Mouse (Mus musculus) layer of hippocampus, postnatal 10 days (tissue): ENCODE data around the gene Olfr802. TPM values are rescaled to one million over a fixed set of nuclear protein-coding genes. Genes with fewer than 3 reads are reported as not detected.

Source experiments
- DNase-seq, 2 experiments: peaks; one replicate each; pipeline ENCODE4 v3.0.0; 2021; ENCODE audit warnings: low spot score in 2 of 2
- long read RNA-seq: library from polyadenylated mRNA; stranded (forward); transcript quantifications from one replicate; pipeline ENCODE4 v2.0.0, GENCODE M21; 2023
- microRNA-seq, 2 experiments: library from miRNA; unstranded; fragments of <30 nt; microRNA quantifications; one replicate each; pipeline ENCODE4 v1.2.0; 2021
- total RNA-seq, 2 experiments: library from RNA; stranded (reverse); gene quantifications; 2 replicates each; pipeline ENCODE4 v1.2.3; 2021

Olfr802 gene
- total RNA-seq, result under 1 TPM; 0.09 TPM
- long read RNA-seq, result 0 reads

GRCm38 (mm10) chr10:129688069-129688468 lies at the start of gene Olfr802:
Gene Olfr802, minus strand, starts transcription at chr10:129688169.
- DNase-seq, result no peak

- no peak for DNase-seq
Observed at GRCm38 (mm10) chr10:129729275-129729674, 41.3 kb upstream of the Olfr802 start, which contains the start of gene Olfr805. Gene Olfr805, minus strand, starts transcription at chr10:129729375.

DNA sequence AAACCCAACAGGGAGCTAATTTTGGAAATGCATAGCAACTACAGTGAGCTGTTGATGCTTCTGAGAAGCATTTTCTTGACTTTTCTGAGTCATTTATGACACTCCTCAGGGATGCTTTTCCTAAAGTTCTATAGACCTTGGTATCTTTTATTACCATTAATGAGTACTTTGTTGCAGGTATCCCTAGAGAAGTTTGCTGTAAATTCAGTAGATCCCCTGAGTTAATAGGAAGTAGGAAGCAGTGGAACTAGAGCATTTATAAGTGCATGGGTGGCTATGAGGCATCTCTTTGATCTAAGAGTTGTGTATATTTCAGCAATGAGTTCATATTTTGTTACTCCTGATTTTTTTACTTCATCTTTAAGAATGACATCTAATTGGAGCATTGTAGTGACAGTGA lies 14.9 kb upstream of the Olfr802 start, which contains the start of gene Olfr804:
Gene Olfr804, plus strand, starts transcription at position 301 of the 400 bp plus-strand sequence.
- DNase-seq, result no peak

DNA sequence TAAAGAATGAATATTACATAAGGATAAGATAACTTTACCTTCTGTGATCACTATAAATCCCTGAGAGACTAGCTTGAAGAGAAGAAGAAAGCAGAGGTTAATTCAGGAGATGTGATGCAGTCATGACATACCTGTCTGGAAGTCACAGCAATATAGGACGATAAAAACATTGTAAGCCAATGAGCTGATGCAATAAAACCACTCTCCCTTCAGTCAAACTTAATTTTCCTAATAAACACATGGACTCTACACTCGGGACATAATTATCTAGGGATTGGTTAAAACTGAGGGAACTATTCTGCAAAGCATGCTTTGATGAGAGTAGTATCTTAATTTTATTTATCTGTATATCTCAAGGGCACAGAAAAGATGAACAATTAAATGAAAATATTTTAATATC lies 6.2 kb upstream of the Olfr802 start, which contains the start of gene Olfr803:
Gene Olfr803, minus strand, starts transcription at position 101 of the 400 bp plus-strand sequence.
- no peak for DNase-seq

DNA sequence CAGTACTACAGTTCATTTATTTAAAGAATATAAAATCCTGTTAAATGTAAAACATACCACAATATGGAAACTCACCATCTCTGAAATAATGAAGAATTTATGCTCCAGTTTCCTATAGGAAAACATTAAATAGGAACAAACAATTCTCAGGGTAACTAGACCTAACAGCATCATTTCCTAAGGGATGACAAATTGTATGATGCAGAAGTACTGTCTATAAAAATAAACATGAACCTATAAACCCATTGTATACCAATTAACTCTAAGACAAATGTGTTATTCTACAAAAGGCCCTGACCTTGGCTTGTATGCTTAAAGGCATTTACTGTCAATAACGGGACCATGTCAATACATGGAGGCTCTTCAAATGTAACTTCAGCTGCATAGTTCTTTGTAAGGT lies 14.2 kb downstream of the Olfr802 start, which contains the start of gene Olfr801:
Gene Olfr801, minus strand, starts transcription at position 101 of the 400 bp plus-strand sequence.
- DNase-seq, result no peak

DNA sequence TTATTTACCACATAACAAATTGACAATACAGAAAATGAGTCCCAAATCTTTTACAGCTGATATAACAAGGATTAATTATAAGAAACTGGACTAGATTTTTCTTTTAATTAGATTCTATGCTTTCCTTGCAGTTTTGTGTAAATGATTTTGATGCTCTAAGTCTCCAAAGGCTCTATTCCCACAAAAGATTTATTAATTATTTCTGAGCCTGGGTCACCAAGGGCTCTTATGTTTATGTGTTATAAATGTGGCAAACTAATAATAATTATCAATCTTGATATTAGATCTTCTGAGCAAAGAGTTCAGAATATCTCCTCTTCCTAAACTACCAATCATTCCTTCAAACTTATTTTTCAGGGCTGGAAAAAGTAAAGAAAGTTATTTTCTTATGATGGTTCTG lies 30.6 kb downstream of the Olfr802 start, which contains the start of gene Olfr800:
Gene Olfr800, plus strand, starts transcription at position 301 of the 400 bp plus-strand sequence.
- DNase-seq, result no peak

DNA sequence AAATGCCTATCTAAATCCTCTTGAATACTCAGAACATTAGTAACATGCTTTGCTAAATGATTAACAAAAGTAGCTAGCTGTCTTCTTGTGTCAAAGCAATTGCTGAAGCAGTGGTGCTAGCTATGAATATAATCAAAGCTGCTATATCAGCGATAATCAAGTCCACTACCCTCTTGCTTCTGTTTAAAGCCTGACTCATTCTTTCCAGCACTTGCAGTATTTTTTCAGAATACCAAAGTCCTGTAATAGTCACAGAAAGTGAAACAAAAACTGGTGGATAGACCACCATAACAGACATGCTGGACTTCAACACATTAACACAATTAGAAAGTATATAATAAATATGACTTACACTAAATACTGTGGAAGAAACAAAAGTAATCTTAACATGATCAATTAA lies 36.2 kb downstream of the Olfr802 start:
- DNase-seq, result no peak

GRCm38 (mm10) chr10:129637184-129637583 lies 50.8 kb downstream of the Olfr802 start, which contains the start of gene Olfr799:
Gene Olfr799, plus strand, starts transcription at chr10:129637484.
- no peak for DNase-seq

GRCm38 (mm10) chr10:129627834-129628233 lies 60.1 kb downstream of the Olfr802 start, which contains the start of gene Olfr798:
Gene Olfr798, minus strand, starts transcription at chr10:129627934.
- DNase-seq, result no peak

Small RNA genes lying within 50 kb of the gene (microRNA-seq; reads per million reads assigned to microRNA genes)
- gene Gm24485, result 0 reads per million in 2 experiments

Other genes with a start within 250 kb of the Olfr802 start
- not detected for gene Olfr787, start 226.3 kb downstream of the Olfr802 start, total RNA-seq
- not detected for gene Olfr788, start 217.2 kb downstream of the Olfr802 start, total RNA-seq
- not detected for gene Olfr789, start 203.4 kb downstream of the Olfr802 start, total RNA-seq
- gene Olfr790, start 189.7 kb downstream of the Olfr802 start, total RNA-seq, result not detected
- gene Olfr791, start 166.4 kb downstream of the Olfr802 start, total RNA-seq, result not detected
- not detected for gene Olfr792, start 149.0 kb downstream of the Olfr802 start, total RNA-seq
- gene Olfr794, start 120.5 kb downstream of the Olfr802 start, total RNA-seq, result not detected
- not detected for gene Olfr796, start 75.6 kb downstream of the Olfr802 start, total RNA-seq
- gene Olfr798, start 60.2 kb downstream of the Olfr802 start, total RNA-seq, result not detected
- not detected for gene Olfr799, start 50.7 kb downstream of the Olfr802 start, total RNA-seq
- not detected for gene Olfr800, start 30.5 kb downstream of the Olfr802 start, total RNA-seq
- gene Olfr801, start 14.3 kb downstream of the Olfr802 start, total RNA-seq, result not detected
- gene Olfr803, start 6.1 kb upstream of the Olfr802 start, total RNA-seq, result not detected
- gene Olfr804, start 15.0 kb upstream of the Olfr802 start, total RNA-seq, result not detected
- gene Olfr805, start 41.2 kb upstream of the Olfr802 start, total RNA-seq, result not detected
- gene Olfr806, start 53.8 kb upstream of the Olfr802 start, total RNA-seq, result not detected
- gene Olfr807, start 69.6 kb upstream of the Olfr802 start, total RNA-seq, result not detected
- gene Olfr808, start 77.3 kb upstream of the Olfr802 start, total RNA-seq, result not detected
- gene Olfr809, start 86.5 kb upstream of the Olfr802 start, total RNA-seq, result not detected
- gene Olfr810, start 106.7 kb upstream of the Olfr802 start, total RNA-seq, result not detected
- gene Olfr811, start 116.2 kb upstream of the Olfr802 start, total RNA-seq, result not detected
- not detected for gene Olfr812, start 157.9 kb upstream of the Olfr802 start, total RNA-seq
- not detected for gene Olfr813, start 167.2 kb upstream of the Olfr802 start, total RNA-seq
- gene Olfr814, start 191.7 kb upstream of the Olfr802 start, total RNA-seq, result not detected
- not detected for gene Olfr815, start 217.7 kb upstream of the Olfr802 start, total RNA-seq
- gene Olfr816, start 227.4 kb upstream of the Olfr802 start, total RNA-seq, result not detected